Mouse (Mus musculus) adrenal gland, adult (tissue): ENCODE measurements around the gene Fxr2.
"Not testable (repeated sequence)": the region's sequence is repeated elsewhere in the genome, so short reads cannot be mapped to it uniquely, and the experiment has no call there.

Experiments used
- DNase-seq, 2 experiments: peaks; one replicate each; pipeline ENCODE4 v3.0.0; 2022 to 2023; ENCODE audit warnings: low spot score in 1 of 2; ENCODE audit not compliant: inconsistent age in 2 of 2

The Fxr2 gene

DNA sequence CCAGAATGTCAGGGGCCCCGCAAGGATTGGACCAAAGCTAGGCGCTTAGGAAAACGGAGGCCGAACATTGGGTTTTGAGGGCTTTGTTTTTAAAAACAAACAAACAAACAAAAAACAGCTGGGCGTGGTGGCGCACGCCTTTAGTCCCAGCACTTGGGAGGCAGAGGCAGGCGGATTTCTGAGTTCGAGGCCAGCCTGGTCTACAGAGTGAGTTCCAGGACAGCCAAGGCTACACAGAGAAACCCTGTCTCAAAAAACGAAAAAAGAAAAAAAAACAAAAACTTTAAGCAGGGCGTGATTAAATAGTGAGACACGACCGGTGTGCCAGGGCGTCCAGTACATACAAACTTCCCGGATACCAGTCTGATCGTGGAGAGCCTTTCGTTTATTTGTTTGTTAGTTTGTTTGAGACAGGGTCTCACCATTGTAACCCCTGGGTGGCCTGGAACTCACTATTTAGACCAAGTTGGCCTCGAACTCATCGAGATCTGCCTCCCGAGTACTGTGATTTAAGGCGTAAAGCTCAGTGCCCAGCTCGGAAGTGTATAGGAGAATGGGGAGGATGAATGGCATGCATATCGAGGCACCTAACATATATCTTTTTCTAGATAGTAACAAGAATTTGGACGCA lies 49.5 kb downstream of the Fxr2 start:
- DNase-seq, result peak in 1 of 2 experiments; percentile 46

DNA sequence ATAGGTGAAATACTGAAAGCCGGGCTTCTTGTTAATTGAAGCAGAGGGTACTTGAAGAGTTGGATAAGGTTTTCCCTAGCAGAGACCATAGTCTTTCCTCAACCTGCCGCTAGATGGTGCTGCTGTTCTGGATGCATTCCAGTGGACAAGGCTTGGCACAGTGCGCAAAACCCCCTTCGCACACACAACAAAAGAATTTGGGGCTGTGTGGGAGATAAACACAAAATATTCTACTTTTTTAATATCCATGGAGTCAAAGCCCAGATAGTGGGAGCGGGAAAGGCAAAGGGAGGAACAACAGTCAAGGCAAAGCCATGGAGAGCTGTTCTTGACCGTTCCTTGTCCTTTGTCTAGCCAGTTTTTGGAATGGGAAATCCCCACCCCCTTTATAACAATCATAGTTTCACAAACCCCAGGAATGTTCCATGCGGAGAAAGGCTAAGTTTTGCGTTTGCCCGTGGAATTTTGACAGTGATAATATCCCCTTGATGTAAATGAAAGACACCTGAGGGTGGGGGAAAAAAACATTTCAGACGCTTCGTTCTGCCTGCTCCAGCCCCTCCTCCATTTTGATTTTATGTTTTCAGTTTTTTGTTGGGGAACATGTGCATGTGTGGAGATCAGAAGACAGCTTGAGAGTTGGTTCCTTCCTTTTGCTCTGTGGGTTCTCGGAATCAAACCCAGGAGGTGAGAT lies 50.2 kb downstream of the Fxr2 start:
- DNase-seq, result peak; percentile 89 to 97

DNA sequence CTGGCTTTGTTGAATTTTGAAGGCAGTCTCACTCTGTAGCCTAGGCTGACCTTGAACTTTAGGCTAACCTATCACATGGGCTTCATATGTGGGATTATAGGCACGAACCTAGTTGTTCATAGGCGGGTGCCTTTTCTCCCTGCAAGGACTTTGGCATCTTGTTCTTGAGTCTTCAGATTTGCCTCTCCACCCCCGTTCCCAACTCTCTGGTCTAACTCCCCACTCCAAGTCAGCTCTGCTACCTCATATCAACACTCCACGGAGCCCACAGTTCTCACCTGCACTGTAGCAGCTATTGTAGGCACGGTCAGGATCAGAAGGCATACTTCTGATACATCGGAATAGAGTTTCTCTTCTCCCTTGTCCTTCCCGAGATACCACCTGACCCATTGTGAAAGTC lies 50.8 kb downstream of the Fxr2 start:
- peak in 1 of 2 experiments; percentile 54 for DNase-seq

DNA sequence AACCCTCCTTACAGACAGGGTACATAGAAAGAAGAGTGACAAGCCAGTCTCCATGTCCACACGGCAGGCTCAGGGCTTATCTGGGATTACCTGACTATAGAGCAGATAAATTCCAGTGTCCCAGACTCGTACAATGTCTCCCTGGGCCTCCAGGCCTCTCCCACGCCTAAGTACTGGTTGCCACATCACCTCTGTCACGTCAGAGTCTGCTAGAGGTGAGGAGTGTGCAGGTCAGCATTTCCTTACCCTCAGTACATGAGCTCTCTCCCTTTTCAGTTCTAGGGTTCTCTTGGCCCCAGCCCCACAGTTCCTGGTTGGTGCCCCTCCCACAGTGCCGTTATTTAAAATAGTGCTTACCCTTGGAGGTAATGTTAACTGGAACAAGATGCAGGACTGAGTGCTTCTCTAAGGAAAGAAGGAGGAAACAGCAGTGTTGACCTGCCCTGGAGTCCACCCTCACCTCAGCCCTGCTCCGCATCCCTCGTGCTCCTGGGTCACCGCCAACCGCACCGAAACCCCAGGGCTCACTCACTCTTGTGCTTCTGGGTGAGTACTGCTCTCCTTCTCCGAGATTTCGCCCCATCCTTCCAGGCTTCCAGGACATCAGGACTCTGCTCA lies 51.4 kb downstream of the Fxr2 start:
- DNase-seq, result peak; percentile 42 to 54

DNA sequence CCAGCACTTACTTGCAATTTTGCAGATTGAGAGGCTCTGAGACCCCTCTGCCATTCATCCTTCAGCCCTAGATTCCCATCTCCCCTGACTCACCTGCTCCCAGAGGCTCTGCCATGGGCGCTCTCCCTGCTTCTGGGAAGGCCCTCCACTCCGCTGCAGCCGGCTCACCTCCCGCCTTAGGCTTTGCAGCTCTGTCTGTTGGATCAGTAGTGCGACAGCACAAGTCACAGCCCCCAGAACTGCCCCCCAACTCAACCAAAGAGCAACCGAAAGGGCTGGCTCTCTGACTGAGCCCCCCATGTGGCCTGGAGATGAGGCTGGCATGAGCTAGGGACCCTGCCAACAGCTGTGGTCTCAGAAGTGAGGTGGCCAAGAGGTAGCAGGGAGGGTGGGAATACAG lies 52.1 kb downstream of the Fxr2 start:
- no peak for DNase-seq

DNA sequence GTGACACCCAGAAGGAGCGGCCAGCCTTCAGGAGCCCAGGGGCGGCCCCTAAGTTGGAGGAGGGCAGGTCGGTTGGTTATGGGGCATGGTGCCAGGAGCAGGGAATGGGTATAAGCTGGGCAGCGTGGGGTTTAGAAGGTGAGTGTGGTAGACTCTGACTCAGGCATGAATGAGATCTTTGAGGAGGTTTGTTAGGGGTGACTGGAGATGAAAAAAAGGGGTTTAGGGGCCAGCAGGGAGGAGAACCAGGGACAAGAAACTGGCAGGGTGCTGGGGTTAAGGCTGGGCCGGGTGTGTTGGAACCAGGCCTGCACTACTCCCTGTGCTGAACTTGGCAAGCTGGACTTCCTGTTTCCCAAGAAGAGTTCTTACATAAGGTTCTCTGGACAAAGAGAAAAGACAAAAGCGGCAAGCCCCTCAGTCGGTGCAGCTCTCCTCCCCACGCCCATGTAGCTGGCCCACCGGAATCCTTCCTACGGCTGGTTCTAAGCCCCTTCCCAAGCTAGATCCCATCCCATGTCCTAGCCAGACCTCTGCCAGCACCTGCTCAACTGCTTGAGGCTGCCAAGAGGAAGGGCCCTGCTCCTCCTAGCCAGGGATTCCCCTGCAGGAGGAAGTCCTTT lies 52.8 kb downstream of the Fxr2 start, which contains the start of gene Tnfsf13:
TSS of gene Tnfsf13 (minus strand) at position 259 of the 623 bp plus-strand sequence.
- peak; percentile 80 to 95 for DNase-seq

DNA sequence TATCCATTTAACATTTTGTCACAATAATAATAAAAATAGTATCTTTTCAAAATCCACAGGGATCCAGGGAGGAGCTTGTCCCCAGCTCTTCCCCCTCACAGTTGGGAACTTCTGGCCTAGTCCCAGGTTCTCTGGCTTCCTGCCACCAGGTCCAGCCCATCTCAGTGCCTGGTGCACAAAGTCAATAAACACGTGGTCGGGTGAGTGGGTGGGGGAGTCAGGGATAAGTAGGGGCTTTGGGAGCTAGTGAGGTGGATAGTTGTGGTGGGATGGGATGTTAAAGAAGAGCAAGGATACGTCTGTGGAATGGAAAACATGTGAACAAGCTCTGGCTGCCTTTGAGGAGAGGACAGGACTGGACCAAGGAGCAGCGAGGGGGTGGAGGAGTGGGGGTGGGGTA lies 53.6 kb downstream of the Fxr2 start:
- peak; percentile 67 to 81 for DNase-seq

DNA sequence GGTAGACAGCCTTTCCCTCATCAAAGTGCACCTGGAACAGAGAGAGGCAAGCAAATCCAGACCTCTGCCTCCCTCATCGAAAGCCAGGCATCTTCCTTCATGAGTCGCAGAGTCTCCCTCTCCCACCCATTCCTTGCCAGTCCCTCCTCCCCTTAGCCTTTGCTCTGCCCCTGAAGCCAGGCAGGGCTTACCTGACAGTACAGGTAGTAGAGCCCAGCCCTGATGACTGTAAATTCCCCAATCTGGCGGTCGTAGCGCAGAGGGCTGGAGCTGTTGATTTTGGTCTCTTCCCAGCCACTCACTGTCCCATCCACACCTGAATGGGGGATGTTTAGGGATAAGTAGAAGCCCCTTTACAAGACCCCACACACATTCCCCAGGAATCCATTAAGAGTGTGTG lies 54.3 kb downstream of the Fxr2 start:
- no peak for DNase-seq

DNA sequence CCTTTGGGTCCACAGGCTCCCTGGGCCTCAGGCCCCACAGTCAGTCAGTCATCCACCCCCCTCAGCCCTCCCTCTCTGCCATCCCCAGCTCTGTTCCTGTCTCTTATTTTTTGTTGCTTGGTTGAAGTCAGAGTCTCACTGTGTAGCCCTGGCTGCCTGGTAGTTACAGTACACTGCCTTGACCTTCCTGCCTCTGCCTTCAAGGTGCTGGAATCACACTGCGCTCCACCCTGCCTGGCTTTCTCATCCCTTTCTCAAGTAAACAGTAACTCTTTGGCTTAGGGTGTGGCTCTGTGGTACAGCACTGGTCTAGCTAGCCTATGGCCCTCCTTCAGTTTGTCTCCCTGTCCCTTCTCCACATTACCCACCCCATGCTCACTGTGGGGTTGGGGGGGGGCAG lies 57.1 kb downstream of the Fxr2 start:
- no peak for DNase-seq

DNA sequence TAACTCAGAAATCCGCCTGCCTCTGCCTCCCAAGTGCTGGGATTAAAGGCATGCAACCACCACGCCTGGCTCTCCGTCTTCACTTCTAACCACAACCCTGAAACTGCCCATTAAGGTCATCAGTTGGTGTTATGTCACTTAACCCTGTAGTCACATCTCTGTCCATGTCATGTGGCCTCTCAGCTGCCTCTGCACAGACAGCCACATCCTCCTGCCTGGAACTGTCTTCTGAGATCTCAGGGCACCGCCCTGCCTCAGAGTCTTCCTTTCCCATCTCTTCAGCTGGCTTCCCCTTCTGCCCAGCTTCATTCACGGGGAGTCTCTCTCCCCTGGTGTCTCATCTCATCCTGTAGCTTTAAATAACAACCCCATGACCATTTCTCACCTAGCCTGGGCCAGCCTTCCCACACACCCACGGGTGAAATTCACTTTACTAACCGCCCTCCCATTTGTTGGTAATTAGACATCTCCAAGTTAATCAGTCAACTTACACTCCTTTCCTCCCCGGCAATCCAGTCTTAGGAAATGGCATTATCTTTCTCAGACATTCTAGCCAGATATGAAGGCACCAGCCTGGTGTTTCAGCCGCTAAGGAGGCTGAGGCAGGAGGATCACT lies 59.5 kb downstream of the Fxr2 start:
- no peak for DNase-seq

DNA sequence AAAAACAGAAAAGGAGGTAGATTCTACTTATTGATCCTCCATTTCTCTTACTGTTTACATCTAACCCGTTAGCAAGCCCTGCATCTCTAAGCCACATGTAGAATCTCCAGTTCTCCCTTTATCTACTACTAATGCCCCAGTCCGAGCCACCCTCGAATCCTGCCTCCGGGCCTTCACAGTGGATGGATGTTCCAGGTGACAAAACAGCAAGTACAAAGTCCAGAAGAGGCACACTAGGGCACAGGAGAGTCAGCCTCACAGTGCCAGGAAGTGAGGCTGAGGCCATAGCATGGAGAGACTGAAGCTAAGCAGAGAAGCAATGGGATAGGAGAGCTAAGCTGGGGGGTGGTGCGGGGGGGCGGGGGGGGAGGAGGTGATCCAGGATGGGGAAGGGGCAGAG lies 60.1 kb downstream of the Fxr2 start:
- no peak for DNase-seq

DNA sequence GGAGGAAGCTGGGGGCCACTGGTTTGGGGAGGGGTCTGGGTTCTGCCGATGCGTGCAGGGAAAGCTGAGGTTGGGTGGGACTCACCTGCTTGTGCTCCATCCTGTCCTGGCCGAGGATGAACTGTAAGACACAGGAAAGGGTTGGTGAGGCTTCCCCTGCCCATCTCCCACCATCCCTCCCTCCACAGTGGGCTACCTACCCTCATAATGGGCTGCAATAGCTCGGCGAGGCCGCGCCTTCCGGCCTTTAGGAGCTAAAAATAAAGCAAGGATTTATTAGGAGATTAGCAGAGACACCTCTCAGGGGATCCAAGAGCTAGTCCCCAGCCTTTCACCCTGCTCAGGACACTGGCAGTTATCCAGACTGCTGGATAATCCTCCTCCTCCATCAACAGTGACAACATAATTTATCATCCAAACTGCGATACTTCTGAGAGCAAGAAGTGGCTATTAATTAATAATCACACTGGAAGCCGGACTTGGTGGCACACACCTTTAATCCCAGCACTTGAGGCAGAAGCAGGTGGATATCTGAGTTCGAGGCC lies 60.7 kb downstream of the Fxr2 start:
- DNase-seq, result no peak

DNA sequence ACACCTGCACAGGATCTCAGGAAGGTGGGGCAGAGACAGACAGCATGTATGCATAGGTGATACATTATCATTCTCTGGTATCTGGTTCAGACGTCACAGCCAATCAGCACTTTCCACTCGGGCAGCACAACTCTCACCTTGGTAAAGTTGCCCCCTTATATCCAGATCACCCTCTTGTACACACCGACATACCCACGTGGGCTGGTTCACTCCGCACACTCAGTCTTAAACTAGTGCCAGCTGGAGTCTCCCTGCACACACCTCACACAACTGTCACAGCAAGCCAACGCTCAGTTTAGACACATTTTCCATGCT lies 62.2 kb downstream of the Fxr2 start:
- DNase-seq, result no peak

DNA sequence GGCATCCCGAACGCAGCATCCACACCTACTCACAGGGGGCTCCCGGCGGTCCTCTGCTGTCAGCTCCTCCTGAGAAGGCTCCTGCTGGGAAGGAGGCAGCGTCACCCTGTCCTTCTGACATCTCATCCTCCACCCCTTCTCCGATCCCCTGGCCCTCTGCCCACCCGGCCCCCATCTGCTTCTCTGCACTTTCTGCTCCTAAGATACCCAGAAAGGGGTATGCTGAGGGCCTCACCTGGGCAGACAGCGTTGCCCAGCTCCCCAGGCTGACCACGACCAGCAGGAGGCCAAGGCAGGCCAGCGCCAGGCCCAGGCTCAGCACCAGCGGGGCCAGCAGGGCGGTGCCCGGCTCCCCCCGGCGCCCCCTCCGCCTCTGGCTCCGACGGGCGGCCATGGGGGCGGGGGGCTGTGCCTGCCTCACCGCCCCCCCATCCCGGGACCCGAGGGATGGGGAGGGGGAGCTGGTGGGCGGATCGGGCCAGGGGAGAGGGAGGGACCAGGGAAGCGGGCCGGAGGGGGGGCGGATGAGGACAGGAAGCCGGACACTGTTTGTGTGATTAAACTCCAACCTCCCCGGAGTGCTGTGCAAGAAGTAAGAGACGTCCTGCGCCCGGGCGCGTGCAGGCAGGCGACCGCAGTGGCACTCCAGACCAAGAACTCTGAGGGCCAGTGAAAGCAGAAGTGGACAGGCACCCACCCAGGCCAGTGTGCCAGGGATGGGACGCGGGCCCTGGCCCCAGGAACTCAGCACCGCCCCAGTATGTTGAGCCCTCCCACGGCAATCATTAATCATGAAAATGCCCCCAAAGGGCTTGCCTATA lies 62.8 kb downstream of the Fxr2 start, which contains the start of the genes Tnfsf12 and Tnfsfm13:
TSS of gene Tnfsf12 (minus strand) at position 489 of the 821 bp plus-strand sequence.
TSS of gene Tnfsfm13 (minus strand) at position 738 of the 821 bp plus-strand sequence.
- peak; percentile 85 to 95 for DNase-seq

DNA sequence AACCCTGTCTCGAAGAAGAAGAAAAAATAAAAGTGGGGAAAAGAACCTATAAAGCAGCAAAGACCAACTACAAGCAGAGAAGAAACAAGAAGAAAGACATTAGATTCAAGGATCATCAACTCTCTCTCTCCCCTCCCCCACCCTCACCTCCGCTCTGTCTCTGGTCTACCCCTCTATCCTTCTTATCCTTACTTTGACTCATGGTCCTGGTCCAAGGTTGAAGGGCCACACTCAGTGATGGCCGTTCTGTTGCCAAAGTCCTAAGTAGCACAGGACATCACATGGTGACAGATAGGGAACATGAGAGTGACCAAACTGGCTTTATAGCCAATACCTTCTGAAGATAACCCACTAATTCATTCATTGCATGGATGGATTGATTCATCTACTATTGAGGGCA lies 64.6 kb downstream of the Fxr2 start:
- no peak for DNase-seq

DNA sequence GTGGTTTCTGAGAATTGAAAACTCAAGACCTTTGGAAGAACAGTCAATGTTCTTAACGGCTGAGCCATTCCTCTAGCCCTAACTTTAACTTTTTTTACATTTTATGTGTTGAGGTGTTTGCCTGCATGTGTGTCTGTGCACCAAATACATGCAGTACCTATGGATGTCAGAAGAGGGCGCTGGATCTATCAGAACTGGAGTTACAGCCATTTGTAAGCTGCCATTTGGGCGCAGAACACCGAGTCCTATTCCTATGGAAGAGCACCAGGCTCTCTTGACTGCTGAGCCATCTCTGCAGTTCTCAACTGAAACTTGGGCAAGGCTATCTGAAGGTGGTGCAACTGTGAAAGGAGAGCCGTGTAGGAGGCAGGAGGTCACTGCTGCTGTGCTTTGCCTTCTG lies 65.8 kb downstream of the Fxr2 start:
- DNase-seq, result no peak

DNA sequence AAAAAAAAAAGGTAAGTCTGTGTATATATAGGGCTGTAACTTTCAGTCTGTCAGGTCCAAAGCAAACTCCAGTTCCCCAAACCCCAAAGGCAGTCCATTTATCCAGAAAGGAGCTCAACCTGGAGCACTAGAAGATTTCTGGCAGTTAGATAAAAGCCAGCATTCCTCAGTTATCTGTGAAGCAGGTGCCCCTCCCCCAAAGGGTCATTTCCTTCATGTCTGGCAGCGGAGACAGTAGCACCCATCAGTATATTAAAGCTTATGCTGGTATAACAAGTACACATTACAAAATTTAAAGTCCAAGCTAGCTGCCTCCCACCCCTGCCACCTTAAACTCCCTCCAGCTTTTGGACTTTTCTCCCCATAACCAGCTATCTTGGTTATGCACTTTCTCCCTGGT lies 66.8 kb downstream of the Fxr2 start:
- DNase-seq, result peak in 1 of 2 experiments; percentile 53

DNA sequence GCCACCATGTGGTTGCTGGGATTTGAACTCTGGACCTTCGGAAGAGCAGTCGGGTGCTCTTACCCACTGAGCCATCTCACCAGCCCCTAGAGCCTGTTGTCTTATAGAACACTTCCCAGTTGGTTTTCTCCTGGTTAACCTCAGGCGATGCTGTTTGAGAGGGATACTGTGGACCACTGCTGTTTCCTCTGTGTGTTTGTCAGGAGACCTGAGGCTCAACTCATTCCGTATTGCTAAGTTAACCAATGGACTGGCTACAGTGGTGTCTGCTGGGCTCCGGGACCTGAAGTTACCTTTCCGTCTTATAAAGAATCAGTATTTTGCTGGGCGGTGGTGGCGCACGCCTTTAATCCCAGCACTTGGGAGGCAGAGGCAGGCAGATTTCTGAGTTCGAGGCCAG lies 70.1 kb downstream of the Fxr2 start:
- not testable (repeated sequence) for DNase-seq
